8 mouse cellular contexts compared by ENCODE assay signal in genomic region chr7:143783378-143783995, GRCm38 (mm10). TPM values are rescaled to one million over a fixed set of nuclear protein-coding genes. Genes with fewer than 3 reads are reported as not detected.
DNase-seq lines count a peak whose midpoint lies in the region; ATAC-seq and TF ChIP-seq lines count a peak whose summit lies in the region.

No protein-coding gene starts in this region.

- 10% methylated on average over 6 of the region's 6 CpGs for WGBS in lung, embryonic 14.5 days
- 23% methylated on average over 4 of the region's 6 CpGs for WGBS in embryonic facial prominence, embryonic 14.5 days
- WGBS in intestine, embryonic 15.5 days: 24% methylated on average over 6 of the region's 6 CpGs
- 9% methylated on average over 6 of the region's 6 CpGs for WGBS in midbrain, embryonic 16.5 days

- H3K27ac ChIP-seq in lung, embryonic 14.5 days (ENCODE audit: low read depth): peak overlapping the region; percentile 42; the same call in 1 of the 2 replicates
- H3K27ac ChIP-seq in embryonic facial prominence, embryonic 14.5 days (replicated peaks; ENCODE audit: low read depth, low read length): peak overlapping the region; percentile 67; the same call in 1 of the 2 replicates
- peak overlapping the region; percentile 73 for H3K27ac ChIP-seq in intestine, embryonic 15.5 days
- peak overlapping the region; percentile 66 for H3K27ac ChIP-seq in midbrain, embryonic 16.5 days (ENCODE audit: low read length)

- no peak for TF ChIP-seq CTCF in lung, embryonic 14.5 days (IDR thresholded peaks at IDR 0.05; ENCODE audit: low read depth)

- H3K27me3 ChIP-seq in lung, embryonic 14.5 days (ENCODE audit: insufficient read depth, low read length): no peaks in the 10 kb centered on the region
- no peaks in the 10 kb centered on the region for H3K27me3 ChIP-seq in embryonic facial prominence, embryonic 14.5 days (replicated peaks; ENCODE audit: control insufficient read depth, insufficient read depth, low read length)
- no peaks in the 10 kb centered on the region for H3K27me3 ChIP-seq in intestine, embryonic 15.5 days (replicated peaks)
- no peaks in the 10 kb centered on the region for H3K27me3 ChIP-seq in midbrain, embryonic 16.5 days (ENCODE audit: control insufficient read depth, insufficient read depth, low read depth, low read length)

- no peaks in the 10 kb centered on the region for H3K36me3 ChIP-seq in lung, embryonic 14.5 days (ENCODE audit: insufficient read depth)
- H3K36me3 ChIP-seq in embryonic facial prominence, embryonic 14.5 days (ENCODE audit: control insufficient read depth, insufficient read depth, low read length): no peaks in the 10 kb centered on the region
- no peaks in the 10 kb centered on the region for H3K36me3 ChIP-seq in intestine, embryonic 15.5 days
- 0 out of 2 replicates have a peak, but pooled peaks cover 7% of the 10 kb centered on the region for H3K36me3 ChIP-seq in midbrain, embryonic 16.5 days (ENCODE audit: control insufficient read depth, insufficient read depth, low read length)

- ATAC-seq in lung, embryonic 14.5 days (ENCODE audit: insufficient read depth): peak; percentile 68
- peak; percentile 38 for ATAC-seq in embryonic facial prominence, embryonic 14.5 days (ENCODE audit: low read depth)
- peak; percentile 61 for ATAC-seq in intestine, embryonic 15.5 days
- peak; percentile 70 for ATAC-seq in midbrain, embryonic 16.5 days
- ATAC-seq in inflammation-experienced regulatory T-cells, adult 6 months: no peak

- H3K9me3 ChIP-seq in lung, embryonic 14.5 days (ENCODE audit: low read depth, low read length): no peaks in the 10 kb centered on the region
- no peaks in the 10 kb centered on the region for H3K9me3 ChIP-seq in embryonic facial prominence, embryonic 14.5 days (ENCODE audit: control insufficient read depth, low read length)
- no peaks in the 10 kb centered on the region for H3K9me3 ChIP-seq in intestine, embryonic 15.5 days
- no peaks in the 10 kb centered on the region for H3K9me3 ChIP-seq in midbrain, embryonic 16.5 days (replicated peaks; ENCODE audit: control insufficient read depth, low read length, poor library complexity, severe bottlenecking)

- H3K4me2 ChIP-seq in lung, embryonic 14.5 days: peak overlapping the region; percentile 65
- H3K4me2 ChIP-seq in embryonic facial prominence, embryonic 14.5 days (ENCODE audit: low read depth, low read length): peak overlapping the region; percentile 65
- peak overlapping the region; percentile 82 for H3K4me2 ChIP-seq in intestine, embryonic 15.5 days (replicated peaks)
- H3K4me2 ChIP-seq in midbrain, embryonic 16.5 days (ENCODE audit: low read length): peak overlapping the region; percentile 79

- H3K9ac ChIP-seq in lung, embryonic 14.5 days: peak overlapping the region; percentile 37; the same call in 1 of the 2 replicates
- H3K9ac ChIP-seq in embryonic facial prominence, embryonic 14.5 days (ENCODE audit: low read depth, low read length): peak overlapping the region; percentile 63
- H3K9ac ChIP-seq in intestine, embryonic 15.5 days: peak overlapping the region; percentile 47
- H3K9ac ChIP-seq in midbrain, embryonic 16.5 days (ENCODE audit: low read depth, low read length): peak overlapping the region; percentile 80

- H3K4me3 ChIP-seq in lung, embryonic 14.5 days (ENCODE audit: low read depth, low read length): peak overlapping the region; percentile 38
- H3K4me3 ChIP-seq in embryonic facial prominence, embryonic 14.5 days (ENCODE audit: low read depth, low read length): peak overlapping the region; percentile 41
- peak overlapping the region; percentile 40 for H3K4me3 ChIP-seq in intestine, embryonic 15.5 days (replicated peaks)
- H3K4me3 ChIP-seq in midbrain, embryonic 16.5 days (ENCODE audit: low read depth, low read length): peak overlapping the region; percentile 61

- H3K4me1 ChIP-seq in lung, embryonic 14.5 days (ENCODE audit: insufficient read depth): peaks cover 4% of the 10 kb centered on the region; the same call in 1 of the 2 replicates
- peaks cover 4% of the 10 kb centered on the region; the same call in 1 of the 2 replicates for H3K4me1 ChIP-seq in embryonic facial prominence, embryonic 14.5 days (ENCODE audit: control insufficient read depth, insufficient read depth, low read length)
- peaks cover 19% of the 10 kb centered on the region for H3K4me1 ChIP-seq in intestine, embryonic 15.5 days (replicated peaks)
- peaks cover 20% of the 10 kb centered on the region for H3K4me1 ChIP-seq in midbrain, embryonic 16.5 days (ENCODE audit: control insufficient read depth, insufficient read depth, low read length)

- DNase-seq in lung, embryonic 14.5 days: no peak
- DNase-seq in lung, postnatal 36 days: no peak
- DNase-seq in embryonic facial prominence, embryonic 14.5 days (ENCODE audit: low spot score): peak; percentile 32
- no peak for DNase-seq in natural killer cell, adult 2 months (ENCODE audit: low spot score in 2 of 2)
- DNase-seq in cerebellum, postnatal 25 days: no peak

RNA-seq across cellular contexts. Expression of gene Mrgpre, which starts 0.8 kb away (rescaled TPM):
- 1.5 and 1.9 TPM in 2 replicates for polyA plus RNA-seq in lung, embryonic 14.5 days (2014; fragmentation: Nextera tagmentation; extraction: Ambion mirVana)
- 2.1 and 2.4 TPM in 2 replicates for polyA plus RNA-seq in embryonic facial prominence, embryonic 14.5 days (2014; fragmentation: Nextera tagmentation; extraction: Ambion mirVana)
- 1.2 and 1.3 TPM in 2 replicates for polyA plus RNA-seq in intestine, embryonic 15.5 days (2015; fragmentation: Nextera tagmentation; extraction: Ambion mirVana)
- polyA plus RNA-seq in midbrain, embryonic 16.5 days (2015; fragmentation: Nextera tagmentation; extraction: Ambion mirVana): 11.4 and 14.1 TPM in 2 replicates
- polyA plus RNA-seq in inflammation-experienced regulatory T-cells, adult 6 months (2017; shearing (Covaris generic)): 1 to 10 TPM; 3.9 to 6.4 (median 4.2) TPM

RNA-seq across cellular contexts. Expression of gene Mrgprg, which starts 16.7 kb away (rescaled TPM):
- not detected in 2 replicates for polyA plus RNA-seq in lung, embryonic 14.5 days (2014; fragmentation: Nextera tagmentation; extraction: Ambion mirVana)
- not detected in 2 replicates for polyA plus RNA-seq in embryonic facial prominence, embryonic 14.5 days (2014; fragmentation: Nextera tagmentation; extraction: Ambion mirVana)
- polyA plus RNA-seq in intestine, embryonic 15.5 days (2015; fragmentation: Nextera tagmentation; extraction: Ambion mirVana): not detected in 2 replicates
- not detected in 2 replicates for polyA plus RNA-seq in midbrain, embryonic 16.5 days (2015; fragmentation: Nextera tagmentation; extraction: Ambion mirVana)
- not detected for polyA plus RNA-seq in inflammation-experienced regulatory T-cells, adult 6 months (2017; shearing (Covaris generic))

RNA-seq across cellular contexts. Expression of gene Osbpl5, which starts 26.7 kb away (rescaled TPM):
- polyA plus RNA-seq in lung, embryonic 14.5 days (2014; fragmentation: Nextera tagmentation; extraction: Ambion mirVana): 34.2 and 36.8 TPM in 2 replicates
- polyA plus RNA-seq in embryonic facial prominence, embryonic 14.5 days (2014; fragmentation: Nextera tagmentation; extraction: Ambion mirVana): 47.5 and 47.7 TPM in 2 replicates
- polyA plus RNA-seq in intestine, embryonic 15.5 days (2015; fragmentation: Nextera tagmentation; extraction: Ambion mirVana): 25.6 and 25.9 TPM in 2 replicates
- polyA plus RNA-seq in midbrain, embryonic 16.5 days (2015; fragmentation: Nextera tagmentation; extraction: Ambion mirVana): 43.8 and 44.1 TPM in 2 replicates
- polyA plus RNA-seq in inflammation-experienced regulatory T-cells, adult 6 months (2017; shearing (Covaris generic)): 10 to 100 TPM; 19.0 to 34.0 (median 31.8) TPM

RNA-seq across cellular contexts. Expression of gene Nadsyn1, which starts 39.2 kb away (rescaled TPM):
- polyA plus RNA-seq in lung, embryonic 14.5 days (2014; fragmentation: Nextera tagmentation; extraction: Ambion mirVana): 6.7 and 9.5 TPM in 2 replicates
- polyA plus RNA-seq in embryonic facial prominence, embryonic 14.5 days (2014; fragmentation: Nextera tagmentation; extraction: Ambion mirVana): 4.6 and 6.8 TPM in 2 replicates
- polyA plus RNA-seq in intestine, embryonic 15.5 days (2015; fragmentation: Nextera tagmentation; extraction: Ambion mirVana): 19.4 and 21.1 TPM in 2 replicates
- 6.5 and 7.5 TPM in 2 replicates for polyA plus RNA-seq in midbrain, embryonic 16.5 days (2015; fragmentation: Nextera tagmentation; extraction: Ambion mirVana)
- polyA plus RNA-seq in inflammation-experienced regulatory T-cells, adult 6 months (2017; shearing (Covaris generic)): 10 to 100 TPM; 15.0 to 20.2 (median 20.2) TPM

RNA-seq across cellular contexts. Expression of gene Dhcr7, which starts 39.5 kb away (rescaled TPM):
- 44.2 and 45.3 TPM in 2 replicates for polyA plus RNA-seq in lung, embryonic 14.5 days (2014; fragmentation: Nextera tagmentation; extraction: Ambion mirVana)
- polyA plus RNA-seq in embryonic facial prominence, embryonic 14.5 days (2014; fragmentation: Nextera tagmentation; extraction: Ambion mirVana): 43.5 and 45.1 TPM in 2 replicates
- 70.2 and 78.9 TPM in 2 replicates for polyA plus RNA-seq in intestine, embryonic 15.5 days (2015; fragmentation: Nextera tagmentation; extraction: Ambion mirVana)
- polyA plus RNA-seq in midbrain, embryonic 16.5 days (2015; fragmentation: Nextera tagmentation; extraction: Ambion mirVana): 71.7 and 83.4 TPM in 2 replicates
- 10 to 100 TPM; 37.5 to 57.8 (median 41.0) TPM for polyA plus RNA-seq in inflammation-experienced regulatory T-cells, adult 6 months (2017; shearing (Covaris generic))
